Mouse (Mus musculus) CH12.LX (cell line): ENCODE data around the gene Klrb1f. TPM values are rescaled to one million over a fixed set of nuclear protein-coding genes. Genes with fewer than 3 reads are reported as not detected.

Experiments used
- DNase-seq: peaks from one replicate; pipeline ENCODE4 v3.0.0-alpha.2; 2013; ENCODE audit errors: extremely low read depth
- H3K27ac ChIP-seq: 2 replicates; pipeline ENCODE4 v1.5.1; 2012; ENCODE audit warnings: low read depth, mild to moderate bottlenecking, control low read depth, moderate library complexity; ENCODE audit not compliant: insufficient read depth
- H3K27me3 ChIP-seq: replicated peaks from 2 replicates; pipeline ENCODE3; 2012; ENCODE audit warnings: inconsistent platforms
- H3K36me3 ChIP-seq, 2 experiments: replicated peaks in 1 of 2; 2 replicates each; pipeline versions ENCODE3 to v1.6.1; 2012; ENCODE audit warnings: inconsistent platforms in 1 of 2, low read length in 1 of 2, mild to moderate bottlenecking in 1 of 2, mixed read lengths in 1 of 2, moderate library complexity in 1 of 2; ENCODE audit not compliant: control insufficient read depth in 1 of 2, insufficient read depth in 1 of 2
- H3K4me1 ChIP-seq, 2 experiments: 2 replicates each; pipeline ENCODE4 v1.6.1; 2012; ENCODE audit warnings: inconsistent platforms in 1 of 2, moderate library complexity in 1 of 2; ENCODE audit not compliant: insufficient read depth in 2 of 2, control insufficient read depth in 1 of 2
- H3K4me2 ChIP-seq: 2 replicates; pipeline ENCODE4 v1.6.1; 2012; ENCODE audit warnings: low read depth, mild to moderate bottlenecking, control low read depth; ENCODE audit not compliant: poor library complexity, insufficient read depth, severe bottlenecking
- H3K4me3 ChIP-seq, 3 experiments: fragments of 150-350 bp in 1 of 3; sonication (generic) in 1 of 3; replicated peaks in 1 of 3; 2 replicates each; pipeline versions ENCODE3 to v1.5.1; 2011 to 2012; ENCODE audit warnings: low read depth in 2 of 3, low read length in 2 of 3, mild to moderate bottlenecking in 2 of 3, moderate library complexity in 2 of 3, control low read depth in 1 of 3, improper control_type of control experiment in 1 of 3, inconsistent platforms in 1 of 3, mixed read lengths in 1 of 3; ENCODE audit not compliant: poor library complexity in 1 of 3
- H3K79me2 ChIP-seq: replicated peaks from 2 replicates; pipeline ENCODE4 v1.6.1; 2012; ENCODE audit warnings: mild to moderate bottlenecking, moderate library complexity; ENCODE audit not compliant: control insufficient read depth, poor library complexity, insufficient read depth, severe bottlenecking; ENCODE audit errors: extremely low read depth
- H3K9ac ChIP-seq: 2 replicates; pipeline ENCODE4 v1.6.1; 2012; ENCODE audit warnings: low read depth, mild to moderate bottlenecking, control low read depth, moderate library complexity; ENCODE audit not compliant: insufficient read depth
- H3K9me3 ChIP-seq: replicated peaks from 2 replicates; pipeline ENCODE3; 2012; ENCODE audit warnings: low read length, inconsistent platforms, mixed read lengths
- BHLHE40 ChIP-seq: IDR thresholded peaks from 2 replicates; pipeline ENCODE4 v1.6.1; 2011; ENCODE audit warnings: mild to moderate bottlenecking, low read depth, low read length, improper control_type of control experiment
- CTCF ChIP-seq, 2 experiments: IDR thresholded peaks in 1 of 2; conservative IDR thresholded peaks in 1 of 2; 2 replicates each; pipeline ENCODE4 v1.5.1; 2011 to 2012; ENCODE audit warnings: low read depth in 2 of 2, low read length in 2 of 2, improper control_type of control experiment in 1 of 2, inconsistent platforms in 1 of 2, mild to moderate bottlenecking in 1 of 2, moderate library complexity in 1 of 2
- EP300 ChIP-seq: IDR thresholded peaks from 2 replicates; pipeline ENCODE4 v1.6.1; 2011; ENCODE audit warnings: low read length, improper control_type of control experiment
- ETS1 ChIP-seq: conservative IDR thresholded peaks from 2 replicates; pipeline ENCODE4 v1.6.1; 2012; ENCODE audit warnings: low read depth, mild to moderate bottlenecking, inconsistent platforms, low read length, improper control_type of control experiment, moderate library complexity
- IRF4 ChIP-seq: IDR thresholded peaks from 2 replicates; pipeline ENCODE4 v1.6.1; 2014; ENCODE audit warnings: low read depth, mild to moderate bottlenecking, inconsistent platforms, low read length, improper control_type of control experiment
- JUN ChIP-seq: IDR thresholded peaks from 2 replicates; pipeline ENCODE4 v1.6.1; 2011; ENCODE audit warnings: low read depth, mild to moderate bottlenecking, low read length, improper control_type of control experiment, moderate library complexity; ENCODE audit not compliant: insufficient read depth
- JUND ChIP-seq: conservative IDR thresholded peaks from 2 replicates; pipeline ENCODE4 v1.6.1; 2011; ENCODE audit warnings: low read depth, low read length, improper control_type of control experiment
- MAFK ChIP-seq: IDR thresholded peaks from 2 replicates; pipeline ENCODE4 v1.6.1; 2011; ENCODE audit warnings: low read length, improper control_type of control experiment; ENCODE audit not compliant: insufficient replicate concordance
- MEF2A ChIP-seq: IDR thresholded peaks from 2 replicates; pipeline ENCODE4 v1.6.1; 2014; ENCODE audit warnings: low read depth, mild to moderate bottlenecking, inconsistent platforms, low read length, improper control_type of control experiment, borderline replicate concordance
- PAX5 ChIP-seq: IDR thresholded peaks from 2 replicates; pipeline ENCODE4 v1.6.1; 2012; ENCODE audit warnings: low read length, inconsistent platforms, mixed read lengths
- RCOR1 ChIP-seq: conservative IDR thresholded peaks from 2 replicates; pipeline ENCODE4 v1.6.1; 2012; ENCODE audit warnings: low read depth, mild to moderate bottlenecking, inconsistent platforms, low read length, improper control_type of control experiment
- SIN3A ChIP-seq: IDR thresholded peaks from 2 replicates; pipeline ENCODE4 v1.6.1; 2012; ENCODE audit warnings: low read length, improper control_type of control experiment, inconsistent platforms
- TCF12 ChIP-seq: IDR thresholded peaks from 2 replicates; pipeline ENCODE4 v1.6.1; 2014; ENCODE audit warnings: low read depth, mild to moderate bottlenecking, inconsistent platforms, low read length, improper control_type of control experiment
- UBTF ChIP-seq: IDR thresholded peaks from 2 replicates; pipeline ENCODE4 v1.6.1; 2012; ENCODE audit warnings: low read depth, mild to moderate bottlenecking, inconsistent platforms, low read length, improper control_type of control experiment, moderate library complexity
- USF1 ChIP-seq: IDR thresholded peaks from 2 replicates; pipeline ENCODE4 v1.6.1; 2014; ENCODE audit warnings: low read depth, mild to moderate bottlenecking, inconsistent platforms, low read length, improper control_type of control experiment
- USF2 ChIP-seq: conservative IDR thresholded peaks from 2 replicates; pipeline ENCODE4 v1.6.1; 2011; ENCODE audit warnings: low read depth, low read length, improper control_type of control experiment
- ZC3H11A ChIP-seq: IDR thresholded peaks from 2 replicates; pipeline ENCODE4 v1.6.1; 2012; ENCODE audit warnings: low read depth, mild to moderate bottlenecking, inconsistent platforms, low read length, improper control_type of control experiment
- ZNF384 ChIP-seq: IDR thresholded peaks from 2 replicates; pipeline ENCODE4 v1.6.1; 2012; ENCODE audit warnings: low read depth, low read length, improper control_type of control experiment, inconsistent platforms
- dilution Hi-C: fragments of 300-500 bp; cut with MboI; formaldehyde crosslinking; loops from 2 replicates; pipeline ENCODE4 v1.14.3; 2020; ENCODE audit warnings: low sequenced_read_pairs; ENCODE audit not compliant: extremely low pct_unique_long_range_greater_than_20kb, extremely low pct_ligation_motif_present
- in situ Hi-C: fragments of 300-500 bp; cut with MboI; formaldehyde crosslinking; loops from 3 replicates; pipeline ENCODE4 v1.14.3; 2019; ENCODE audit warnings: low sequenced_read_pairs, low pct_ligation_motif_present, low pct_unique_long_range_greater_than_20kb, mixed read lengths
- polyA plus RNA-seq: library from polyadenylated mRNA; unstranded; fragments of >175 nt; gene quantifications from 2 replicates; pipeline ENCODE4 v1.2.1, GENCODE M21; 2012; ENCODE audit warnings: low read depth; ENCODE audit not compliant: insufficient read length
- total RNA-seq, 2 experiments: library from RNA; depleted of rRNA; stranded (reverse); fragments of 300-350 nt in 1 of 2; fragments of >200 nt in 1 of 2; gene quantifications; 2 replicates each; pipeline ENCODE4 v1.2.3; 2012 to 2014

The Klrb1f gene
- total and polyA plus RNA-seq, 3 experiments: 0.21 to 0.68 (median 0.23) TPM

DNA sequence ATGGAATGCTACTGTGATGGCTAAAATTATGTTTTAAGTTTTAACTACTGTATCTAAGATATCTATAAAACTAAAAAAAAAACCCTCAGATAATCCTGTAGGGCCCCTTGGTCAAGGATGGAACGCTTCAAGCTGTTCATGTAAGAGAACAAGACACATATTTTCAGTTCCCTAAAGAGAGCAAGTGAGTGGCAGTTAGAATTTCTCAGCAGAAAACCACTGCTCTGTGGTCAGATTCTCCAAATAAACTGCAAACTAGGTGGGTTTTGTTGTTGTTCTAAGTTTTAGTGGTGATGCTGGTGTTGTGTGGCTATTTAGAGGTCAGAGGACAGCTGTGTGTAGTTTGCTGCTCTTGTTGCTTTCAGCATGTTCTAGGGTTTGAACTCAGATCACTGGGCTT lies 31.3 kb upstream of the Klrb1f start:
- peak overlapping the region; percentile 42 to 58 (median 47) for H3K4me3 ChIP-seq
- in situ Hi-C loops (no loop called here), dilution Hi-C loops (no loop called here)
- peaks cover 21 to 23% of the 10 kb centered on the region in 2 experiments for H3K36me3 ChIP-seq
- peak overlapping the region; percentile 93 for H3K27ac ChIP-seq
- peak overlapping the region; percentile 96 for H3K4me2 ChIP-seq
- TF ChIP-seq ZC3H11A (no peak), EP300 (peak; percentile 89), SIN3A (peak; percentile 64; the same call in 1 of the 2 replicates), UBTF (no peak), ZNF384 (peak; percentile 74), JUN (0 out of 2 replicates have a peak, but pooled peaks have one; percentile 25), MAFK (peak; percentile 22; the same call in 1 of the 2 replicates), TCF12 (peak; percentile 64), ETS1 (peak; percentile 55), MEF2A (peak; percentile 86), CTCF (conservative IDR thresholded peaks at IDR 0.05 in 1 of 2, IDR thresholded peaks at IDR 0.05 in 1 of 2; ENCODE audit: low read depth in 2 of 2, low read length in 2 of 2) (no peak), IRF4 (peak; percentile 93), USF1 (no peak), BHLHE40 (peak; percentile 58; the same call in 1 of the 2 replicates), JUND (peak; percentile 45; the same call in 1 of the 2 replicates)
- peak overlapping the region; percentile 85 for H3K9ac ChIP-seq
- H3K27me3 ChIP-seq: no peaks in the 10 kb centered on the region
- DNase-seq: peak; percentile 73
- H3K4me1 ChIP-seq: peaks cover 9 to 39% of the 10 kb centered on the region in 2 experiments; a peak in 3 of 4 replicates
- H3K9me3 ChIP-seq: no peaks in the 10 kb centered on the region
- H3K79me2 ChIP-seq: no peaks in the 10 kb centered on the region; the same call in 1 of the 2 replicates

DNA sequence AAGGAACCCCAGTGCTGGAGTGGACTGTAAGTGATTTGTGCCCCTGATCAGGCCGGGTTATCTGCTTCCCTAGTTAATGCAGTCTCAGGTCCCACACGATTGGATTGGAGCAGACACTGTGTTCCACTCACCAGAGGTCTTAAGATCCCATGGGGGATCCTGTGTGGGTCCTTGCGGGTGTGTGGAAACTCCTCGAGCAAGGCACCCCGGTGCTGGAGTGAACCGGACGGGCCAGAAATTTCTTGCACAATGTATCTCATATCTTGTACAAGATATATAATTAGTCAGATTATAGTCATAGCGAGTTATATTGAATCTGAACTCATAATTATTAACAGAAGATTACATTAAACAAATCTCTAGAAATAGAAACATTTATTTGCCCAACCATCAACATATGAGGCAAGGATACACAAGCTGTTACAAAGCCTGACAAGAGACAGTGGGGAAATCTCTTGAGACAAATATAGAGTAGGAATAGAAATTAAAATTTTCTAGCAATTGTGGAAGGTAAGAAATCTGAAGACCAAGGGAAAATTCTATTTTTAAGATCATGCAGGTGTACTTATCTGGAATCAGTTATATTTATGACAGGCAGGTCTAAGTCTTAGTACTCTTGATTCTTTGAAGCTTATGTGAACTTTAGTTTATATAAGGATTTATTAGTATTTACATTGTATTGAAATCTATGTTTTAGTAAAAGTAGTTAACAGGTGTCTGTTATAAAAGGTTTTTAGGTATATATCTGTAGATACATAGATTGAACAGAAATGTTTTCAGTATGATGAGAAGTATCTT lies 18.1 kb upstream of the Klrb1f start:
- no peaks in the 10 kb centered on the region for H3K27me3 ChIP-seq
- H3K4me1 ChIP-seq: peaks cover 0 to 3% of the 10 kb centered on the region in 2 experiments; a peak in 1 of 4 replicates
- peaks cover 5 to 8% of the 10 kb centered on the region in 2 experiments for H3K36me3 ChIP-seq
- H3K79me2 ChIP-seq: no peaks in the 10 kb centered on the region
- H3K27ac ChIP-seq: no peak overlapping the region
- no peak overlapping the region for H3K4me3 ChIP-seq
- no peak for DNase-seq
- TF ChIP-seq USF2: no peak
- TF ChIP-seq RCOR1: no peak
- TF ChIP-seq JUN: no peak
- no peak for TF ChIP-seq MAFK
- no peak for TF ChIP-seq EP300
- TF ChIP-seq USF1: no peak
- TF ChIP-seq CTCF (conservative IDR thresholded peaks at IDR 0.05 in 1 of 2, IDR thresholded peaks at IDR 0.05 in 1 of 2; ENCODE audit: low read depth in 2 of 2, low read length in 2 of 2): no peak
- TF ChIP-seq PAX5: no peak
- in situ Hi-C loops: no loop called here
- no peak overlapping the region for H3K9ac ChIP-seq
- H3K4me2 ChIP-seq: no peak overlapping the region
- no peaks in the 10 kb centered on the region for H3K9me3 ChIP-seq
- dilution Hi-C loops: no loop called here
